Mouse (Mus musculus) olfactory bulb, adult 2 months (tissue): Measurements from ENCODE around the gene Cog3. TPM values are rescaled to one million over a fixed set of nuclear protein-coding genes. Genes with fewer than 3 reads are reported as not detected.

Experiments
- H3K27ac ChIP-seq: fragments of 200-500 bp; 2 replicates; pipeline ENCODE4 v1.5.1; 2012; ENCODE audit warnings: low read depth, low read length; ENCODE audit not compliant: insufficient read depth
- H3K4me1 ChIP-seq: fragments of 200-500 bp; 2 replicates; pipeline ENCODE4 v1.6.1; 2012; ENCODE audit warnings: low read length; ENCODE audit not compliant: control insufficient read depth, insufficient read depth
- H3K4me3 ChIP-seq: fragments of 200-500 bp; 2 replicates; pipeline ENCODE4 v1.5.1; 2012; ENCODE audit warnings: mild to moderate bottlenecking, low read depth, low read length, moderate library complexity; ENCODE audit not compliant: insufficient read depth
- CTCF ChIP-seq: fragments of 200-500 bp; IDR thresholded peaks from 2 replicates; pipeline ENCODE4 v1.5.1; 2012; ENCODE audit warnings: low read depth, mild to moderate bottlenecking, low read length, moderate library complexity; ENCODE audit not compliant: insufficient read depth
- POLR2A ChIP-seq: fragments of 200-500 bp; IDR thresholded peaks from 2 replicates; pipeline ENCODE4 v1.6.1; 2012; ENCODE audit warnings: mild to moderate bottlenecking, low read depth, low read length, moderate library complexity; ENCODE audit not compliant: insufficient read depth
- WGBS: fragments of 180-500 bp; shearing (Covaris S2); methylation state at CpG from one replicate; pipeline ENCODE4 v1.1.7; 2018; 5-methylcytosine and 5-hydroxymethylcytosine counted together
- polyA plus RNA-seq: library from polyadenylated mRNA; stranded (reverse); fragments of >200 nt; gene quantifications from 2 replicates; pipeline ENCODE4 v1.2.4, GENCODE M21; 2012; ENCODE audit warnings: low replicate concordance; ENCODE audit not compliant: missing spikeins, insufficient read depth, insufficient read length

The Cog3 gene
- polyA plus RNA-seq, 1 experiment: not detected

GRCm38 (mm10) chr14:75720121-75720520 lies 34.2 kb downstream of the Cog3 start:
- Histone ChIP-seq H3K27ac (no peak overlapping the region), H3K4me3 (no peak overlapping the region), H3K4me1 (no peaks in the 10 kb centered on the region)
- no peak for TF ChIP-seq POLR2A
- no peak for TF ChIP-seq CTCF
- 93% methylated on average over 5 of the region's 5 CpGs for WGBS

DNA sequence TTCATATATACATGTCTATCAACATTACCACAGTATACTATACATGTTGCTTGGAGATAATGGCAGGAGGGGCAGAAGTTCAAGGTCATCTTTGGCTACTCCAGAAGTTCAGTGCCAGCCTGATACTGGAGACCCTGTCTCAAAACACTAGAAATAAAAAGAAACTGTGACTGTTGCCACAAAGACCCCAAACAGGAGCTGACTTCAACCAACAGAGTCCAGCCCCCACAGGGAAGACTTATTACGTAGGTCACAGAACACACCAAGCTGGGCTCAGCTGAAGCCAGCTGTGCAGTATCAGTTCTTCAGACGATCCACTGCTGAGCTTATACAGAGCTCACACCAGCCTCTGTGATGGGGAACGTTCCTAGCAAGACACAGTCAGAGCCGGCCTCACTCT lies 37.9 kb downstream of the Cog3 start:
- WGBS: 82% methylated on average over 4 of the region's 4 CpGs
- Histone ChIP-seq H3K4me1 (no peaks in the 10 kb centered on the region), H3K27ac (no peak overlapping the region), H3K4me3 (no peak overlapping the region)
- TF ChIP-seq POLR2A (no peak), CTCF (no peak)

DNA sequence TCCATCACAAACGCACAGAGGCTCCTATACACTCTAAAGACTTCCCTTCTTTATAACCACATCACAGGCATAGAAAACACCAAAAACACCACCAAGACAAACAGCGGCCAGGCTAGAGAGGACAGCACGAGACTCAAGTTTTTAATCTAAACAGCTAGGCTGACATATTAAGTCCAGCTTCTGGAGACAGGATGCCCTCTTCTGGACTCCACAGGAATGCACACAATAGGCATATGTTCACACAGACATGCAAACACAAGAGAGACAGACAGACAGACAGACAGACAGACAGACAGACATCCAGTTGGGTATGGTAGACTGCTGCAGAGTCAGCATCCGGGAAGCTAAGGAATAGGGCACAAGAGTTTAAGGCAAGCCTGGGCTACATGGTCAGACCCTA lies 40.7 kb downstream of the Cog3 start:
- Histone ChIP-seq H3K4me3 (no peak overlapping the region), H3K4me1 (no peaks in the 10 kb centered on the region), H3K27ac (no peak overlapping the region)
- 62% methylated on average over 4 of the region's 4 CpGs for WGBS
- no peak for TF ChIP-seq POLR2A
- no peak for TF ChIP-seq CTCF

GRCm38 (mm10) chr14:75712687-75713086 lies 41.6 kb downstream of the Cog3 start:
- Histone ChIP-seq H3K4me1 (no peaks in the 10 kb centered on the region), H3K27ac (no peak overlapping the region), H3K4me3 (no peak overlapping the region)
- no peak for TF ChIP-seq POLR2A
- TF ChIP-seq CTCF: no peak
- WGBS: 56% methylated on average over 5 of the region's 5 CpGs

GRCm38 (mm10) chr14:75711731-75712130 lies 42.6 kb downstream of the Cog3 start:
- TF ChIP-seq CTCF (no peak), POLR2A (no peak)

DNA sequence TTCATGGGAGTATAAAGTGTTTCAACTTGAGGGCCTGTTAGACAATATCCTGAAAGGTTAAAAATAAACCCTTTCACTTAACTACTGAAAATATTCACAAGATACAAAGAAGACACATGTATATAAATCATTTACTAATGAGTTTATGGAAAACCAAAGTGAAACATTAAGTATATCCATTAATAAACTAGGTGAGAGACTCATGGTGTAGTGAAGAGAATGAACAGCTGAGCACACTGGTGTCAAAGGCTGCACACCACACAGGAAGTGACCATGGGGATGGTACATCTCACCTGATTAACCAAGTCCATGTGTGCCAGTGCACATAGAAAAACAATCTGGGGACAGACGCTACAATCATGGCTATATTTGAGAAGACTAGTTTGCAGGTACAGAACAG lies 45.3 kb downstream of the Cog3 start:
- 94% methylated on average over 1 of the region's 1 CpGs for WGBS
- Histone ChIP-seq H3K4me1 (no peaks in the 10 kb centered on the region), H3K27ac (no peak overlapping the region), H3K4me3 (no peak overlapping the region)
- no peak for TF ChIP-seq CTCF
- no peak for TF ChIP-seq POLR2A

More at GRCm38 (mm10) chr14:75711731-75712130, 42.6 kb downstream of the Cog3 start:
- no peaks in the 10 kb centered on the region for H3K4me1 ChIP-seq
- 96% methylated on average over 3 of the region's 3 CpGs for WGBS
- no peak overlapping the region for H3K4me3 ChIP-seq
- H3K27ac ChIP-seq: no peak overlapping the region

DNA sequence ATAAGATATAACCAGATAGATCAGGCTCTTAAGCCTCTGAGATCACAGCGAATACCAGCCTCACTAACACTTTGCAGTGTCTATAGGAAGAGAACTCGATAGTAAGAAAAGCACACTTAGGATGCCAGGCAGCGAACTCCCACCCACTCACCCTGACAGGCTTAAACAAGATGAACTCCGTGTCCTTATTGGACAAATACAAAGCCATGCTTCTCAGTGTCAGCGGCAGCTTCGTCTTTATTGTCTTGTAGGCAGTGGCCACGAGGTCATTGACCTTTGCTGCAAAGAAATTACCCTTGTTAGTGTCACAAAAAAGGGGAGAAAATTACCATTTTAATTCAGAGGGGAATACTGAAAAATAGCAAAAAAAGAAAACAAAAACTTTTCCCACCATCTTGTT lies 46.5 kb downstream of the Cog3 start:
- TF ChIP-seq CTCF (no peak), POLR2A (no peak)
- H3K4me1 ChIP-seq: no peaks in the 10 kb centered on the region
- WGBS: 51% methylated on average over 7 of the region's 7 CpGs
- H3K4me3 ChIP-seq: no peak overlapping the region
- H3K27ac ChIP-seq: no peak overlapping the region; the same call in 1 of the 2 replicates

DNA sequence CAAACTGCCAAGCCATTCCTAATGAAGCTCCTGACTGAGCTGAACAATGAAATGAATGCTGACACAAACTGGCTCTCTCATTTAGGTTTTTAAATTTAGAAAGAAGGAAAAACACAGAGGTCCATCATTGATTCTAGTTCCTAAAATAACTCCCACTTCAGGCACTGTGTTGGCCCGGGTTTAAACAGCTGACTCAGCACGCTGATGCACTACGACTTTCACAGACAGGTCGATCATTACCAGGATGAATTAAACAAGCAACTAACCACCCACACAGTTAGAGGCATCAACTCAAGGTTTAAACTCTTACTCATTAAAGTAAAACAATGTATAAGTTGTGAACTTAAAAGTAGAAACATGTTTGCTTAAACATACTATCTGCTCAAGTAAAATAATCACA lies 47.7 kb downstream of the Cog3 start:
- 32% methylated on average over 4 of the region's 4 CpGs for WGBS
- TF ChIP-seq CTCF: no peak
- no peak for TF ChIP-seq POLR2A
- H3K27ac ChIP-seq: 0 out of 2 replicates have a peak overlapping the region, but pooled peaks have one; percentile 21
- H3K4me1 ChIP-seq: no peaks in the 10 kb centered on the region
- no peak overlapping the region for H3K4me3 ChIP-seq

DNA sequence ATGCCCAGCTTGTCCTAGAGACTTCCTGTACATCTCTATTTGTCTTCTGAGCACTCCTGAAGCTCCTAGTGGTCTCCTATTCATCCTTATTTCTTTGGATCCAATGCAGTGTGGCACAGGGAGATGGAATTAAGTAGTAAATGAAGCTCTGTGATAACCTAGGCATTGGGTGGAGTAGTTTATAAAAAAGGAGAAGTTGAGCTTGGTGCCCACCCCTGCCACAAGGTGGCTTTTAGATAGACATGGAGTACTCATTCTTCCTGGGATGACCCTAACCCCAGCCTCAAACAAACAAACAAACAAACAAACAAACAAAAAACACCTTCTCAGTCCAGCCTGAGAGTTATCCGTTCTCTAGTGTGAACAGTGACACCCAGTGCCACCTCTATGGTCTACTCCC lies 56.4 kb downstream of the Cog3 start:
- WGBS: 77% methylated on average over 1 of the region's 1 CpGs
- Histone ChIP-seq H3K4me1 (no peaks in the 10 kb centered on the region), H3K4me3 (no peak overlapping the region), H3K27ac (no peak overlapping the region)
- TF ChIP-seq POLR2A: no peak
- TF ChIP-seq CTCF: no peak

DNA sequence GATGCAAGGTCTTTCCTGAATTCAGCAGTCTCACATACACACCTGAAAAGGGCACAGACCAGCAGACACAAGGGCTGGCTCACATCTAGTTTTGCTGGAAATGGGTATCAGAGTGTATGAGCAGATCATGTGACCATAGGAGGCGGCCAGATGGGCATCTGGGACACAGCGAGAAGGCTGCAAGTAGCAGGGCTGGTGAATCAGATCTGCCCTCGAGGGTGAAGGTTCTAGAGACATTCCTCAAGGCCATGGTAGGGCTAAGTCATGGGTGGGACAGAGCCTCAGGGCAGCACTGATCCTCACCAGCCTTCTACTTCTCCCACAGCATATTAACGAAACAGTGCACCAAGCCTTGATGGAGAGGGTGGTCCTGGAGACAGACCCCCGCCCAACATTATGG lies 58.2 kb downstream of the Cog3 start:
- H3K27ac ChIP-seq: no peak overlapping the region
- TF ChIP-seq CTCF (no peak), POLR2A (no peak)
- H3K4me1 ChIP-seq: no peaks in the 10 kb centered on the region
- H3K4me3 ChIP-seq: no peak overlapping the region
- 91% methylated on average over 5 of the region's 5 CpGs for WGBS
